ENCODE assay signal across 9 mouse cellular contexts in the genomic region with DNA sequence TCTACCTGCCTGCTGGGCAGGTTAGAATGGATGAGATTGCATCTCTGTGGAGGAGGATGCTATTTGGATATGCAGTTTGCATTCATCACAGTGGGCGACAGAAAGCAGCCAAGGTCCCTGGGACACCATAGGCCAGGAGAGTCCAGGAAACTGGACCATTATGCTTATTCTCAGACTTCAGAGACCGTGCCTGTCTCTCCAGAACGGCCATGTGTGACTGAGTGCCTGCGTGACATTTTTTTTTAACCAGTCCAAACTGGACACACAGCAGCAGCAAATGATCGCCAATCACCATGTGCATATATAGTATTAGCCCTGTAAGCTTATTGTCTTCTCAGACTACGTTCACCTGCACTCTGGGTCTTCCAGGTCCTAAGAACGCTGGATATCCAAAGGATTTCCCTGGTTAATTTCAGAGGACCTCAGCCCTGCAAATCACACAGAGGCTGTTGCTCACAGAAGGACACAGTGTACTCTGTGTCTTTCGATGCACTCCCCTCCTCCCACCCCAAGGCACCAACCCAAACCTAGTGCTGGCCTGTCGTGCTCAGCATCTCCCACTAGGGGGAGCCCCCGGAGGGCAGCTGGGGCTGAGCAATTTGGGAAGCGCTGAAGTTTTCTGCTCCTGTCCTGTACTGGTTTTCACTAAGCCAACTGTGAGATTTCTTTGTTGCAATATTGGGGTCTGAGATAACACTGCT.
DNase-seq lines count a peak whose midpoint lies in the region; ATAC-seq and TF ChIP-seq lines count a peak whose summit lies in the region.
"Had no signal": no experiment of that assay in that cellular context is flagged by ENCODE, and none has a peak within 500 bp of the region (broad histone marks: within the 10 kb centered on the region; RNA-seq: fewer than 3 reads in every experiment).

No protein-coding gene starts in this region.

- no peak overlapping the region for H3K4me3 ChIP-seq in C2C12 (ENCODE audit: insufficient read depth, poor library complexity, severe bottlenecking)
- H3K4me3 ChIP-seq in forebrain, embryonic 11.5 days (ENCODE audit: low read depth, low read length) = no peak overlapping the region
- peak overlapping the region; percentile 19 for H3K4me3 ChIP-seq in heart, embryonic 15.5 days
- no peak overlapping the region for H3K4me3 ChIP-seq in liver, embryonic 16.5 days (ENCODE audit: low read depth, low read length)
- H3K4me3 ChIP-seq in thymus, adult 2 months (ENCODE audit: control insufficient read depth, insufficient read depth, low read length) = no peak overlapping the region
- H3K4me3 ChIP-seq: erythroblast, embryonic 14.5 days had no signal

- no peak overlapping the region; the same call in 1 of the 2 replicates for H3K27ac ChIP-seq in forebrain, embryonic 11.5 days (ENCODE audit: low read depth, low read length)
- peak overlapping the region; percentile 81 for H3K27ac ChIP-seq in heart, embryonic 15.5 days
- no peak overlapping the region for H3K27ac ChIP-seq in liver, embryonic 16.5 days (ENCODE audit: low read length)
- H3K27ac ChIP-seq in thymus, adult 2 months (ENCODE audit: control insufficient read depth, insufficient read depth, low read length) = no peak overlapping the region

- peak; percentile 85 for TF ChIP-seq CTCF in C2C12 (IDR thresholded peaks at IDR 0.05; ENCODE audit: control insufficient read depth, insufficient read depth, insufficient read length)
- TF ChIP-seq CTCF in thymus, adult 2 months (IDR thresholded peaks at IDR 0.05; ENCODE audit: borderline replicate concordance, control insufficient read depth, extremely low read depth, insufficient read depth, low read length, poor library complexity) = peak; percentile 86

- ATAC-seq in forebrain, embryonic 11.5 days (replicated peaks; ENCODE audit: low FRiP score) = peak; percentile 86
- peak; percentile 73 for ATAC-seq in heart, embryonic 15.5 days (replicated peaks; ENCODE audit: insufficient number of reproducible peaks, insufficient read depth, low FRiP score, low read depth)
- 0 out of 2 replicates have a peak, but pooled peaks have one; percentile 27 for ATAC-seq in liver, embryonic 16.5 days (ENCODE audit: low read depth)
- ATAC-seq in neutrophil, adult 5-6 weeks (ENCODE audit: extremely low read depth, insufficient number of reproducible peaks, low FRiP score, poor library complexity, severe bottlenecking) = peak; percentile 75; the same call in 1 of the 2 replicates

- peak overlapping the region; percentile 36 for H3K4me2 ChIP-seq in forebrain, embryonic 11.5 days (ENCODE audit: low read depth, low read length, severe bottlenecking)
- H3K4me2 ChIP-seq in heart, embryonic 15.5 days = peak overlapping the region; percentile 45
- H3K4me2 ChIP-seq in liver, embryonic 16.5 days (ENCODE audit: low read depth, low read length) = no peak overlapping the region

- no peaks in the 10 kb centered on the region for H3K27me3 ChIP-seq in C2C12 (ENCODE audit: control insufficient read depth, insufficient read depth, insufficient read length)
- H3K27me3 ChIP-seq in forebrain, embryonic 11.5 days (ENCODE audit: control insufficient read depth, insufficient read depth, low read length) = no peaks in the 10 kb centered on the region
- H3K27me3 ChIP-seq in heart, embryonic 15.5 days = no peaks in the 10 kb centered on the region
- no peaks in the 10 kb centered on the region for H3K27me3 ChIP-seq in liver, embryonic 16.5 days (ENCODE audit: control insufficient read depth, insufficient read depth, low read depth, low read length)
- no peaks in the 10 kb centered on the region for H3K27me3 ChIP-seq in thymus, adult 2 months (ENCODE audit: control insufficient read depth, insufficient read depth, low read length)

- peak; percentile 88 for DNase-seq in brain, adult 2 months (ENCODE audit: low read depth, low spot score)
- DNase-seq in forebrain, embryonic 11.5 days (ENCODE audit: low spot score) = peak; percentile 93
- peak; percentile 84 to 85 for DNase-seq in kidney, postnatal 25 days
- DNase-seq in thymus, adult 2 months = peak; percentile 63

- peak overlapping the region; percentile 70 for H3ac ChIP-seq in C2C12 (ENCODE audit: control insufficient read depth, insufficient read length, low read depth)

- no peaks in the 10 kb centered on the region for H3K9me3 ChIP-seq in forebrain, embryonic 11.5 days (ENCODE audit: control insufficient read depth, low read length)
- no peaks in the 10 kb centered on the region for H3K9me3 ChIP-seq in heart, embryonic 15.5 days (replicated peaks)
- no peaks in the 10 kb centered on the region for H3K9me3 ChIP-seq in liver, embryonic 16.5 days (replicated peaks; ENCODE audit: control insufficient read depth, low read length)

- H3K4me1 ChIP-seq in forebrain, embryonic 11.5 days (replicated peaks; ENCODE audit: control insufficient read depth, insufficient read depth, low read length) = no peaks in the 10 kb centered on the region
- peaks cover 12% of the 10 kb centered on the region for H3K4me1 ChIP-seq in heart, embryonic 15.5 days (replicated peaks)
- no peaks in the 10 kb centered on the region for H3K4me1 ChIP-seq in liver, embryonic 16.5 days (ENCODE audit: control insufficient read depth, low read depth, low read length)
- no peaks in the 10 kb centered on the region for H3K4me1 ChIP-seq in thymus, adult 2 months (replicated peaks; ENCODE audit: control insufficient read depth, insufficient read depth, low read length)

- peaks cover 20% of the 10 kb centered on the region for H3K79me3 ChIP-seq in C2C12 (ENCODE audit: low read depth)

- peak overlapping the region; percentile 39; the same call in 1 of the 2 replicates for H3K9ac ChIP-seq in forebrain, embryonic 11.5 days (ENCODE audit: low read length)
- no peak overlapping the region for H3K9ac ChIP-seq in heart, embryonic 15.5 days
- no peak overlapping the region for H3K9ac ChIP-seq in liver, embryonic 16.5 days (ENCODE audit: low read depth, low read length)

- H3K36me3 ChIP-seq in C2C12 (ENCODE audit: control insufficient read depth, insufficient read depth) = peaks cover 13% of the 10 kb centered on the region
- H3K36me3 ChIP-seq in forebrain, embryonic 11.5 days (ENCODE audit: control insufficient read depth, insufficient read depth, low read length) = no peaks in the 10 kb centered on the region
- no peaks in the 10 kb centered on the region for H3K36me3 ChIP-seq in heart, embryonic 15.5 days
- H3K36me3 ChIP-seq in liver, embryonic 16.5 days (ENCODE audit: control insufficient read depth, insufficient read depth) = no peaks in the 10 kb centered on the region
- no peaks in the 10 kb centered on the region for H3K36me3 ChIP-seq in thymus, adult 2 months (ENCODE audit: control insufficient read depth, insufficient read depth, low read length)

- no peak for TF ChIP-seq POLR2A in thymus, adult 2 months (IDR thresholded peaks at IDR 0.05; ENCODE audit: control insufficient read depth, extremely low read depth, insufficient read depth, low read length, poor library complexity)

- 48% methylated on average over 11 of the region's 11 CpGs for WGBS in forebrain, embryonic 11.5 days
- 46% methylated on average over 11 of the region's 11 CpGs for WGBS in heart, embryonic 15.5 days
- 35% methylated on average over 11 of the region's 11 CpGs for WGBS in liver, embryonic 16.5 days (ENCODE audit: insufficient replicate concordance)
- WGBS in thymus, adult 2 months = 49% methylated on average over 11 of the region's 11 CpGs

- peaks cover 51% of the 10 kb centered on the region for H3K79me2 ChIP-seq in C2C12 (ENCODE audit: control insufficient read depth, insufficient read depth)

TF ChIP-seq in C2C12, 6 proteins besides CTCF, POLR2A, EP300 and RAD21:
- TF ChIP-seq MAX (IDR thresholded peaks at IDR 0.05) (no peak), CEBPB (IDR thresholded peaks at IDR 0.05; ENCODE audit: low read depth) (no peak), MYOD1 (IDR thresholded peaks at IDR 0.05; ENCODE audit: control insufficient read depth, insufficient read length, low read depth) (no peak), USF1 (IDR thresholded peaks at IDR 0.05; ENCODE audit: low read depth) (no peak), FOSL1 (IDR thresholded peaks at IDR 0.05; ENCODE audit: insufficient read depth, low read length, poor library complexity, severe bottlenecking) (no peak), MYOG (IDR thresholded peaks at IDR 0.05; ENCODE audit: control insufficient read depth, extremely low read depth, insufficient read length) (no peak)

Comparison
In these comparisons a context has a peak if more than half of its experiments do, and no peak if none do; other contexts are left out.
1. ATAC-seq: peak in every context shown above with its lines; median percentile 86 in forebrain, embryonic 11.5 days; 75 in neutrophil, adult 5-6 weeks; 73 in heart, embryonic 15.5 days; 27 in liver, embryonic 16.5 days.